Mouse (Mus musculus): Measurements from ENCODE around the gene Lrp5. TPM values are rescaled to one million over a fixed set of nuclear protein-coding genes. Genes with fewer than 3 reads are reported as not detected.
"Not testable (repeated sequence)": the region's sequence is repeated elsewhere in the genome, so short reads cannot be mapped to it uniquely, and the experiment has no call there.

Lrp5 gene
- polyA plus RNA-seq, 1 experiment from 2014 or later: 44.9 TPM

DNA sequence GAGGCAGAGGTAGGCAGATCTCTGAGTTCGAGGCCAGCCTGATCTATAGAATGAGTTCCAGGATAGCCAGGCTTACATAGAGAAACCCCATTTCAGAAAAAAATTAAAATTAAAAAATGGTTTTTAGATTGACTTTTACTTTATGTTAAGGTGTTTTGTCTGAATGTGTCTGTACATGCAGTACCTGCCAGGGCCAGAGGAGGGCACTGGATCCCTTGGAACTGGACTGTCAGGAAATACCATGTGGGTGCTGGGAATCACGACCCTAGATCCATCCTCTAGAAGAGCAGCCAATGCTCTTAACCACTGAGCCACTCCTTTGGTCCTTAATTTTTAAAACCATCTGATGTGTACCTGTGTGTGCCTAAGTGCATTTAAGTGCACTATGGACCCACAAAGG lies 67.0 kb downstream of the Lrp5 start:
- ATAC-seq (no peak), DNase-seq (ENCODE audit: low read depth, low spot score) (no peak)
- ChIA-PET POLR2A (no interaction called here), CTCF (interaction anchor here (1.8 kb wide), 1 partner anchor 26 kb away, joined by 5 read pairs; no protein-coding TSS in a partner anchor)
- no peaks in the 10 kb centered on the region for H3K27me3 ChIP-seq
- TF ChIP-seq CTCF (IDR thresholded peaks at IDR 0.05): no peak
- in situ Hi-C loops (cut with MboI; ENCODE audit: low pct_unique_long_range_greater_than_20kb): no loop called here

GRCm38 (mm10) chr19:3613991-3614390 lies 72.4 kb downstream of the Lrp5 start:
- CTCF ChIA-PET: interaction anchor here (2.5 kb wide), 1 partner anchor 10 kb away, joined by 10 read pairs; no protein-coding TSS in a partner anchor
- POLR2A ChIA-PET: no interaction called here
- in situ Hi-C loops (cut with MboI; ENCODE audit: low pct_unique_long_range_greater_than_20kb): no loop called here
- ATAC-seq (no peak), DNase-seq (ENCODE audit: low read depth, low spot score) (no peak)
- no peaks in the 10 kb centered on the region for H3K27me3 ChIP-seq
- no peak for TF ChIP-seq CTCF (IDR thresholded peaks at IDR 0.05)

GRCm38 (mm10) chr19:3612534-3613273 lies 73.7 kb downstream of the Lrp5 start:
- POLR2A ChIA-PET: interaction anchor here (0.7 kb wide), 1 partner anchor 10 kb away, joined by 4 read pairs; no protein-coding TSS in a partner anchor
- no peak for DNase-seq (ENCODE audit: low read depth, low spot score)

DNA sequence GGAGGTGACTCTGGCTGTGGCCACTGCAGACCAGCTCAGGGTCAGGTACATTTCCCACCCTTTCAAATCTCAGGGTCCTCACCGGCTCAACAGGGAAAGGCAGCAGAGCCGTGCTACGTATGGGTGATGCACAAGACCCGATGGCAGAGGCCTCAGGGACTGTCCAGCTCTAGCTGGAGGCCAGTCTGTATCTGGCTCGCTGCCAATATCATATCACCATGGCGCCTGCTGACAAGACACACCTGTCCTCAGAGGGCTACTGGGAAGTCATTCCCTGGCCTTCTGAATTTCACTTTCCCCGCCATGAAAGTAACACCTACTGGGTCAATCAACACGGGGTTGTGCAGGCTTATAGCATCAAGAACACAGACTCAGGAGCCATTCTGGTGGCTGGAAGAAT lies 74.6 kb downstream of the Lrp5 start:
- no peak for TF ChIP-seq CTCF (IDR thresholded peaks at IDR 0.05)
- DNase-seq (ENCODE audit: low read depth, low spot score): no peak
- ATAC-seq: no peak
- in situ Hi-C loops (cut with MboI; ENCODE audit: low pct_unique_long_range_greater_than_20kb): no loop called here
- H3K27me3 ChIP-seq: no peaks in the 10 kb centered on the region
- ChIA-PET CTCF (interaction anchor here (1.4 to 2.0 kb wide), 2 partner anchors 12 to 26 kb away, joined by 5 to 6 read pairs; no protein-coding TSS in a partner anchor), POLR2A (no interaction called here)

More at GRCm38 (mm10) chr19:3612534-3613273, 73.7 kb downstream of the Lrp5 start:
- H3K27me3 ChIP-seq: no peaks in the 10 kb centered on the region
- TF ChIP-seq CTCF (IDR thresholded peaks at IDR 0.05): no peak
- in situ Hi-C loops (cut with MboI; ENCODE audit: low pct_unique_long_range_greater_than_20kb): no loop called here
- no peak for ATAC-seq
- CTCF ChIA-PET: interaction anchor here (2.0 kb wide), 1 partner anchor 11 kb away, joined by 6 read pairs; no protein-coding TSS in a partner anchor

GRCm38 (mm10) chr19:3610886-3611285 lies 75.5 kb downstream of the Lrp5 start:
- TF ChIP-seq CTCF (IDR thresholded peaks at IDR 0.05): no peak
- in situ Hi-C loops (cut with MboI; ENCODE audit: low pct_unique_long_range_greater_than_20kb): no loop called here

GRCm38 (mm10) chr19:3609826-3610225 lies 76.5 kb downstream of the Lrp5 start:
- POLR2A ChIA-PET: no interaction called here
- no peak for TF ChIP-seq CTCF (IDR thresholded peaks at IDR 0.05)
- DNase-seq (ENCODE audit: low read depth, low spot score) (no peak), ATAC-seq (no peak)
- in situ Hi-C loops (cut with MboI; ENCODE audit: low pct_unique_long_range_greater_than_20kb): no loop called here
- no peaks in the 10 kb centered on the region for H3K27me3 ChIP-seq
- CTCF ChIA-PET: no interaction called here

More at GRCm38 (mm10) chr19:3610886-3611285, 75.5 kb downstream of the Lrp5 start:
- DNase-seq (ENCODE audit: low read depth, low spot score): peak; percentile 15
- ChIA-PET POLR2A (no interaction called here), CTCF (interaction anchor here (1.4 to 2.0 kb wide), 2 partner anchors 13 to 25 kb away, joined by 5 to 6 read pairs; no protein-coding TSS in a partner anchor)
- H3K27me3 ChIP-seq: no peaks in the 10 kb centered on the region
- peak; percentile 55 for ATAC-seq

GRCm38 (mm10) chr19:3594316-3594715 lies 92.0 kb downstream of the Lrp5 start:
- DNase-seq (ENCODE audit: low read depth, low spot score): no peak
- TF ChIP-seq CTCF (IDR thresholded peaks at IDR 0.05): no peak

GRCm38 (mm10) chr19:3593379-3594055 lies 92.8 kb downstream of the Lrp5 start:
- TF ChIP-seq CTCF (IDR thresholded peaks at IDR 0.05): no peak
- no peak for DNase-seq (ENCODE audit: low read depth, low spot score)
- no peaks in the 10 kb centered on the region for H3K27me3 ChIP-seq
- CTCF ChIA-PET: interaction anchor here (0.8 to 1.7 kb wide), 2 partner anchors 13 to 26 kb away, joined by 3 to 5 read pairs; no protein-coding TSS in a partner anchor
- in situ Hi-C loops (cut with MboI; ENCODE audit: low pct_unique_long_range_greater_than_20kb): no loop called here
- ATAC-seq: no peak
- POLR2A ChIA-PET: no interaction called here

More at GRCm38 (mm10) chr19:3594316-3594715, 92.0 kb downstream of the Lrp5 start:
- H3K27me3 ChIP-seq: no peaks in the 10 kb centered on the region
- ChIA-PET POLR2A (no interaction called here), CTCF (interaction anchor here (0.8 to 1.7 kb wide), 2 partner anchors 12 to 25 kb away, joined by 3 to 5 read pairs; no protein-coding TSS in a partner anchor)
- in situ Hi-C loops (cut with MboI; ENCODE audit: low pct_unique_long_range_greater_than_20kb): no loop called here
- ATAC-seq: no peak

- ATAC-seq: no peak
- H3K27me3 ChIP-seq: no peaks in the 10 kb centered on the region
- no peak for DNase-seq (ENCODE audit: low read depth, low spot score)
- ChIA-PET CTCF (interaction anchor here (1.9 kb wide), 1 partner anchor 109 kb away, joined by 5 read pairs; no protein-coding TSS in a partner anchor), POLR2A (no interaction called here)
- in situ Hi-C loops (cut with MboI; ENCODE audit: low pct_unique_long_range_greater_than_20kb): no loop called here
- TF ChIP-seq CTCF (IDR thresholded peaks at IDR 0.05): no peak
Observed at GRCm38 (mm10) chr19:3589968-3590367, 96.4 kb downstream of the Lrp5 start.

DNA sequence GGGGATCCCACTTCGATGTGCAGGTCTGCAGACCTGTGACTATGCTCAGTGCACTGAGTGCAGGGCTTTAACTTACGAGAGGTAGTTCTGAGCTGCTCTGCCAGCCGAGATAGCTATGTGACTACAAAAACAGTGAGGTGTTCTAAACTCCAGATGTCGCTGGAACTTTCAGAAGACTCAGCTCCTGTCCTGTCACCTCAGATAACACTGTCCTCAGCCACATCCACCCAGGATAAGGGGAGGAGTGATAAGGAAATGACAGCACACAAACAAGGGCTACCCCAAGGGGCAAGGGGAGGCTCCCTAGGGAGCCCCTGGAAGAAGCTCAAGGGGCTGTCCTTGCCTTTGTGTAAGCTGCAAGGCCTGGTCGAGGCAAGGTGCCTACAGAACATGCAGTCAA lies 96.8 kb downstream of the Lrp5 start:
- ChIA-PET CTCF (interaction anchor here (1.7 to 1.9 kb wide), 2 partner anchors 12 to 109 kb away, joined by 5 to 6 read pairs; no protein-coding TSS in a partner anchor), POLR2A (no interaction called here)
- DNase-seq (ENCODE audit: low read depth, low spot score): no peak
- ATAC-seq: no peak
- in situ Hi-C loops (cut with MboI; ENCODE audit: low pct_unique_long_range_greater_than_20kb): no loop called here
- no peak for TF ChIP-seq CTCF (IDR thresholded peaks at IDR 0.05)
- H3K27me3 ChIP-seq: no peaks in the 10 kb centered on the region

GRCm38 (mm10) chr19:3587729-3588128 lies 98.6 kb downstream of the Lrp5 start:
- in situ Hi-C loops (cut with MboI; ENCODE audit: low pct_unique_long_range_greater_than_20kb); CTCF ChIA-PET; ATAC-seq; DNase-seq (ENCODE audit: low read depth, low spot score); POLR2A ChIA-PET; H3K27me3 ChIP-seq: not testable (repeated sequence)
